Comparison of ENCODE assay signal across 19 mouse cellular contexts in the genomic region with DNA sequence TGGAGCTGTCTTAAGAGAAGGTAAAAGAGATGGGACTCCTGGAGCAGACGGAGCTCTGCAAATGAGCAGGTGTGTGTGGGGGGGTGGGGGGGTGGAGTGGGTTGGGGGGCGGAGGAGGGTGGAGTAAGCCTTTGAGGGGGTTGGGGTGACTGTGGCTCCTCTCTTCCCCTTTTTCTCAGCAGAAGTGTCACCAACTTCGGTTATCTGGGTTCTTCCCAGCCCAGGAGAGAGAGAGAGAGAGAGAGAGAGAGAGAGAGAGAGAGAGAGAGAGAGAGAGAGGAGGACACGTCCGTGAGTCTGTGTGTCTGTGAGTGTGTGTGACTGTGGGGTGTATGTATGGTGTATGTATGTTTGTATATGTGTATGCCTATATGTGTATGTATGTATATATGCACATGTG. TPM values are rescaled to one million over a fixed set of nuclear protein-coding genes. Genes with fewer than 3 reads are reported as not detected.
DNase-seq lines count a peak whose midpoint lies in the region; ATAC-seq and TF ChIP-seq lines count a peak whose summit lies in the region.
"Had no signal": no experiment of that assay in that cellular context is flagged by ENCODE, and none has a peak within 500 bp of the region (broad histone marks: within the 10 kb centered on the region; RNA-seq: fewer than 3 reads in every experiment).

No protein-coding gene starts in this region.

- H3K4me3 ChIP-seq in liver, postnatal 0 days (ENCODE audit: low read depth, low read length) = no peak overlapping the region
- H3K4me3 ChIP-seq in thymus, adult 2 months (ENCODE audit: control insufficient read depth, insufficient read depth, low read length) = no peak overlapping the region; the same call in 1 of the 2 replicates
- H3K4me3 ChIP-seq: embryonic facial prominence, embryonic 12.5 days; forebrain, embryonic 12.5 days; heart, embryonic 10.5 days; left cerebral cortex, adult 2 months; neural tube, embryonic 15.5 days had no signal

- DNase-seq in liver, postnatal 0 days = no peak
- DNase-seq in liver = no peak
- no peak for DNase-seq in thymus, adult 2 months
- DNase-seq in thymus, postnatal 14 days = no peak
- no peak for DNase-seq in left cerebral cortex, adult 11 months (ENCODE audit: low spot score)
- DNase-seq in frontal cortex, postnatal 14 days (ENCODE audit: low spot score in 2 of 2) = no peak
- DNase-seq: cerebellum, adult 18-20 months; cerebellum, postnatal 14 days; right cerebral cortex, adult 18-20 months; right cerebral cortex, postnatal 4 days had no signal

- no peak for TF ChIP-seq POLR2A in thymus, adult 2 months (IDR thresholded peaks at IDR 0.05; ENCODE audit: control insufficient read depth, extremely low read depth, insufficient read depth, low read length, poor library complexity)

- no peaks in the 10 kb centered on the region for H3K36me3 ChIP-seq in liver, postnatal 0 days (replicated peaks; ENCODE audit: insufficient read depth, low read length)
- H3K36me3 ChIP-seq in thymus, adult 2 months (ENCODE audit: control insufficient read depth, insufficient read depth, low read length) = no peaks in the 10 kb centered on the region
- H3K36me3 ChIP-seq: embryonic facial prominence, embryonic 12.5 days; forebrain, embryonic 12.5 days; heart, embryonic 10.5 days; neural tube, embryonic 15.5 days had no signal

- no peak for TF ChIP-seq EP300 in liver, postnatal 0 days (IDR thresholded peaks at IDR 0.05; ENCODE audit: low read depth)

- no peak for TF ChIP-seq CTCF in liver, postnatal 0 days (IDR thresholded peaks at IDR 0.05; ENCODE audit: low read depth)
- TF ChIP-seq CTCF in thymus, adult 2 months (IDR thresholded peaks at IDR 0.05; ENCODE audit: borderline replicate concordance, control insufficient read depth, extremely low read depth, insufficient read depth, low read length, poor library complexity) = no peak

- H3K9me3 ChIP-seq in liver, postnatal 0 days (ENCODE audit: low read length) = no peaks in the 10 kb centered on the region
- H3K9me3 ChIP-seq: embryonic facial prominence, embryonic 12.5 days; forebrain, embryonic 12.5 days; heart, embryonic 10.5 days; neural tube, embryonic 15.5 days had no signal

- H3K4me2 ChIP-seq in liver, postnatal 0 days (ENCODE audit: low read depth, low read length) = peak overlapping the region; percentile 13
- H3K4me2 ChIP-seq: embryonic facial prominence, embryonic 12.5 days; forebrain, embryonic 12.5 days; hindbrain, embryonic 14.5 days; midbrain, embryonic 11.5 days; neural tube, embryonic 15.5 days had no signal

- H3K27ac ChIP-seq in liver, postnatal 0 days (ENCODE audit: low read depth) = peak overlapping the region; percentile 70; the same call in 1 of the 2 replicates
- peak overlapping the region; percentile 87 for H3K27ac ChIP-seq in thymus, adult 2 months (ENCODE audit: control insufficient read depth, insufficient read depth, low read length)
- H3K27ac ChIP-seq: embryonic facial prominence, embryonic 12.5 days; forebrain, embryonic 12.5 days; heart, embryonic 10.5 days; hindbrain, embryonic 14.5 days; left cerebral cortex, adult 2 months; neural tube, embryonic 15.5 days had no signal

- H3K27me3 ChIP-seq in liver, postnatal 0 days (ENCODE audit: insufficient read depth, low read length) = peaks cover 22% of the 10 kb centered on the region
- H3K27me3 ChIP-seq in thymus, adult 2 months (ENCODE audit: control insufficient read depth, insufficient read depth, low read length) = no peaks in the 10 kb centered on the region

- H3K9ac ChIP-seq in liver, postnatal 0 days (replicated peaks) = no peak overlapping the region
- H3K9ac ChIP-seq: embryonic facial prominence, embryonic 12.5 days; forebrain, embryonic 12.5 days; hindbrain, embryonic 14.5 days; neural tube, embryonic 15.5 days had no signal

- 22% methylated on average over 5 of the region's 5 CpGs for WGBS in liver, postnatal 0 days (ENCODE audit: insufficient replicate concordance)
- WGBS in thymus, adult 2 months = 15% methylated on average over 5 of the region's 5 CpGs

- peak; percentile 16 for ATAC-seq in liver, postnatal 0 days
- peak; percentile 20 for ATAC-seq in common myeloid progenitor, adult 5-6 weeks (replicated peaks; ENCODE audit: low read depth, poor library complexity, severe bottlenecking)

- H3K4me1 ChIP-seq in liver, postnatal 0 days (ENCODE audit: insufficient read depth) = no peaks in the 10 kb centered on the region
- peaks cover 27% of the 10 kb centered on the region for H3K4me1 ChIP-seq in thymus, adult 2 months (replicated peaks; ENCODE audit: control insufficient read depth, insufficient read depth, low read length)

RNA-seq across cellular contexts. Expression of a gene that starts 0.4 kb away (rescaled TPM):
- 1.9 and 2.1 TPM in 2 replicates for polyA plus RNA-seq in liver, postnatal 0 days (2015; fragmentation: Nextera tagmentation; extraction: Ambion mirVana)
- polyA plus RNA-seq in thymus, adult 2 months (2012; rRNA removed) = 119 and 123 TPM in 2 replicates
- 3.3 and 5.5 TPM in 2 replicates for total RNA-seq in common myeloid progenitor, adult 5-6 weeks (2017)
- polyA plus RNA-seq: C2C12; forebrain, embryonic 12.5 days; hindbrain, embryonic 14.5 days; midbrain, embryonic 11.5 days had no signal

RNA-seq across cellular contexts. Expression of a gene that starts 9.4 kb away (rescaled TPM):
- polyA plus RNA-seq in liver, postnatal 0 days (2015; fragmentation: Nextera tagmentation; extraction: Ambion mirVana) = 3.9 and 4.0 TPM in 2 replicates
- 130 and 197 TPM in 2 replicates for polyA plus RNA-seq in thymus, adult 2 months (2012; rRNA removed)
- total RNA-seq in common myeloid progenitor, adult 5-6 weeks (2017) = 31.9 and 35.1 TPM in 2 replicates
- polyA plus RNA-seq: C2C12 had no signal

RNA-seq across cellular contexts. Expression of a gene that starts 21.0 kb away (rescaled TPM):
- 29.2 and 32.5 TPM in 2 replicates for polyA plus RNA-seq in liver, postnatal 0 days (2015; fragmentation: Nextera tagmentation; extraction: Ambion mirVana)
- polyA plus RNA-seq in thymus, adult 2 months (2012; rRNA removed) = 236 and 257 TPM in 2 replicates
- total RNA-seq in common myeloid progenitor, adult 5-6 weeks (2017) = 347 and 388 TPM in 2 replicates

RNA-seq across cellular contexts. Expression of a gene that starts 24.1 kb away (rescaled TPM):
- polyA plus RNA-seq in liver, postnatal 0 days (2015; fragmentation: Nextera tagmentation; extraction: Ambion mirVana) = 9.7 and 11.9 TPM in 2 replicates
- 141 and 177 TPM in 2 replicates for polyA plus RNA-seq in thymus, adult 2 months (2012; rRNA removed)
- total RNA-seq in common myeloid progenitor, adult 5-6 weeks (2017) = 90.2 and 104 TPM in 2 replicates

RNA-seq across cellular contexts. Expression of a gene that starts 43.9 kb away (rescaled TPM):
- polyA plus RNA-seq in liver, postnatal 0 days (2015; fragmentation: Nextera tagmentation; extraction: Ambion mirVana) = 8.8 and 9.3 TPM in 2 replicates
- 197 and 202 TPM in 2 replicates for polyA plus RNA-seq in thymus, adult 2 months (2012; rRNA removed)
- total RNA-seq in common myeloid progenitor, adult 5-6 weeks (2017) = 77.8 and 120 TPM in 2 replicates

Comparison
In these comparisons a context has a peak if more than half of its experiments do, and no peak if none do; other contexts are left out.
1. RNA of a gene that starts 0.4 kb away (polyA plus RNA-seq): 119 to 123 TPM in thymus, adult 2 months; 1.9 to 2.1 TPM in liver, postnatal 0 days; every median in the first group is over 10 times any median in the second.
2. RNA of a gene that starts 9.4 kb away (polyA plus RNA-seq): 130 to 197 TPM in thymus, adult 2 months; 3.9 to 4.0 TPM in liver, postnatal 0 days; every median in the first group is over 10 times any median in the second.